Mouse (Mus musculus): ENCODE results near the gene Ap3b1.

GRCm38 (mm10) chr13:94443411-94443810 lies 84.7 kb downstream of the Ap3b1 start:
- TF ChIP-seq POLR2A (IDR thresholded peaks at IDR 0.05; ENCODE audit: extremely low read depth, insufficient read depth, low read length) = no peak
- TF ChIP-seq CTCF (IDR thresholded peaks at IDR 0.05; ENCODE audit: extremely low read depth, insufficient read depth, low read length) = no peak
